Mouse (Mus musculus) embryonic facial prominence, embryonic 15.5 days (tissue): ENCODE measurements around the gene Ppara. TPM values are rescaled to one million over a fixed set of nuclear protein-coding genes. Genes with fewer than 3 reads are reported as not detected.

Source experiments
- ATAC-seq: fragments of 200-750 bp; cut with Nextera tagmentation; 2 replicates; pipeline ENCODE4 v1.8.0; 2017; ENCODE audit warnings: low read depth, moderate TSS enrichment; ENCODE audit not compliant: insufficient number of reproducible peaks, low FRiP score, low TSS enrichment
- H3K27ac ChIP-seq: fragments of 300-500 bp; sonication (generic); replicated peaks from 2 replicates; pipeline ENCODE4 v1.5.1; 2015; ENCODE audit warnings: mild to moderate bottlenecking, inconsistent platforms
- H3K27me3 ChIP-seq: fragments of 300-500 bp; sonication (generic); 2 replicates; pipeline ENCODE4 v1.6.1; 2015; ENCODE audit warnings: inconsistent platforms
- H3K36me3 ChIP-seq: fragments of 300-500 bp; sonication (generic); 2 replicates; pipeline ENCODE4 v1.6.1; 2015; ENCODE audit warnings: mild to moderate bottlenecking, inconsistent platforms
- H3K4me1 ChIP-seq: fragments of 300-500 bp; sonication (generic); 2 replicates; pipeline ENCODE4 v1.6.1; 2015; ENCODE audit warnings: inconsistent platforms
- H3K4me2 ChIP-seq: fragments of 300-500 bp; sonication (generic); replicated peaks from 2 replicates; pipeline ENCODE4 v1.6.1; 2015; ENCODE audit warnings: mild to moderate bottlenecking, inconsistent platforms
- H3K4me3 ChIP-seq: fragments of 300-500 bp; sonication (generic); replicated peaks from 2 replicates; pipeline ENCODE4 v1.5.1; 2015; ENCODE audit warnings: mild to moderate bottlenecking, inconsistent platforms
- H3K9ac ChIP-seq: fragments of 300-500 bp; sonication (generic); 2 replicates; pipeline ENCODE4 v1.6.1; 2015; ENCODE audit warnings: inconsistent platforms
- H3K9me3 ChIP-seq: fragments of 300-500 bp; sonication (generic); replicated peaks from 2 replicates; pipeline ENCODE4 v1.6.1; 2016; ENCODE audit warnings: inconsistent platforms
- WGBS: fragments of 180-500 bp; shearing (Covaris S2); methylation state at CpG from one replicate; pipeline ENCODE4 v1.1.7; 2015; 5-methylcytosine and 5-hydroxymethylcytosine counted together
- polyA plus RNA-seq: library from polyadenylated mRNA; unstranded; fragments of >200 nt; fragmentation: Nextera tagmentation; extraction: Ambion mirVana; gene quantifications from 2 replicates; pipeline ENCODE4 v1.2.1, GENCODE M21; 2015

The Ppara gene
- polyA plus RNA-seq, 1 experiment from 2014 or later = 5.0 TPM

- H3K36me3 ChIP-seq = peaks cover 96% of the 10 kb centered on the region
- no peaks in the 10 kb centered on the region for H3K27me3 ChIP-seq
- H3K9ac ChIP-seq = no peak overlapping the region
- H3K27ac ChIP-seq = no peak overlapping the region
- 86% methylated on average over 14 of the region's 14 CpGs for WGBS
- ATAC-seq = no peak
- no peak overlapping the region for H3K4me3 ChIP-seq
- H3K4me1 ChIP-seq = peaks cover 20% of the 10 kb centered on the region; the same call in 1 of the 2 replicates
- H3K4me2 ChIP-seq = no peak overlapping the region
- H3K9me3 ChIP-seq = no peaks in the 10 kb centered on the region
Observed at GRCm38 (mm10) chr15:85698345-85699034, 36.3 kb upstream of the Ppara start.

- no peak overlapping the region for H3K4me2 ChIP-seq
- WGBS = 83% methylated on average over 5 of the region's 5 CpGs
- H3K27me3 ChIP-seq = no peaks in the 10 kb centered on the region
- H3K4me1 ChIP-seq = peaks cover 20% of the 10 kb centered on the region; the same call in 1 of the 2 replicates
- H3K9me3 ChIP-seq = no peaks in the 10 kb centered on the region
- H3K9ac ChIP-seq = no peak overlapping the region
- H3K4me3 ChIP-seq = no peak overlapping the region
- ATAC-seq = no peak
- no peak overlapping the region for H3K27ac ChIP-seq
- H3K36me3 ChIP-seq = peaks cover 96% of the 10 kb centered on the region
Observed at GRCm38 (mm10) chr15:85699452-85699851, 35.3 kb upstream of the Ppara start.

- Histone ChIP-seq H3K9ac (no peak overlapping the region), H3K4me1 (peaks cover 20% of the 10 kb centered on the region; the same call in 1 of the 2 replicates), H3K36me3 (peaks cover 96% of the 10 kb centered on the region), H3K27me3 (no peaks in the 10 kb centered on the region), H3K4me2 (no peak overlapping the region), H3K9me3 (no peaks in the 10 kb centered on the region), H3K27ac (no peak overlapping the region), H3K4me3 (no peak overlapping the region)
- ATAC-seq = no peak
- WGBS = 93% methylated on average over 13 of the region's 13 CpGs
Observed at GRCm38 (mm10) chr15:85699862-85700501, 34.8 kb upstream of the Ppara start.

GRCm38 (mm10) chr15:85700716-85701115 is 34.1 kb upstream of the Ppara start:
- no peak for ATAC-seq
- H3K9me3 ChIP-seq = no peaks in the 10 kb centered on the region
- no peak overlapping the region for H3K9ac ChIP-seq
- H3K4me1 ChIP-seq = peaks cover 20% of the 10 kb centered on the region; the same call in 1 of the 2 replicates
- 84% methylated on average over 9 of the region's 9 CpGs for WGBS
- peaks cover 96% of the 10 kb centered on the region for H3K36me3 ChIP-seq
- H3K27me3 ChIP-seq = no peaks in the 10 kb centered on the region
- no peak overlapping the region for H3K4me2 ChIP-seq
- H3K27ac ChIP-seq = no peak overlapping the region
- H3K4me3 ChIP-seq = no peak overlapping the region

GRCm38 (mm10) chr15:85701128-85701930 is 33.5 kb upstream of the Ppara start:
- 73% methylated on average over 10 of the region's 10 CpGs for WGBS
- peaks cover 20% of the 10 kb centered on the region; the same call in 1 of the 2 replicates for H3K4me1 ChIP-seq
- no peak overlapping the region; the same call in 1 of the 2 replicates for H3K4me2 ChIP-seq
- no peak overlapping the region for H3K27ac ChIP-seq
- H3K27me3 ChIP-seq = no peaks in the 10 kb centered on the region
- no peak for ATAC-seq
- peaks cover 96% of the 10 kb centered on the region for H3K36me3 ChIP-seq
- H3K9ac ChIP-seq = no peak overlapping the region
- no peak overlapping the region for H3K4me3 ChIP-seq
- no peaks in the 10 kb centered on the region for H3K9me3 ChIP-seq

- Histone ChIP-seq H3K27me3 (no peaks in the 10 kb centered on the region), H3K4me2 (no peak overlapping the region), H3K36me3 (peaks cover 97% of the 10 kb centered on the region), H3K27ac (0 out of 2 replicates have a peak overlapping the region, but pooled peaks have one; percentile 19), H3K9ac (no peak overlapping the region), H3K9me3 (no peaks in the 10 kb centered on the region), H3K4me3 (no peak overlapping the region), H3K4me1 (peaks cover 20% of the 10 kb centered on the region; the same call in 1 of the 2 replicates)
- 86% methylated on average over 13 of the region's 13 CpGs for WGBS
- ATAC-seq = peak; percentile 60
Observed at GRCm38 (mm10) chr15:85702411-85702951, 32.3 kb upstream of the Ppara start.

GRCm38 (mm10) chr15:85703194-85703641 is 31.6 kb upstream of the Ppara start:
- 65% methylated on average over 11 of the region's 11 CpGs for WGBS
- Histone ChIP-seq H3K36me3 (peaks cover 95% of the 10 kb centered on the region), H3K27ac (no peak overlapping the region), H3K4me3 (no peak overlapping the region), H3K9me3 (no peaks in the 10 kb centered on the region), H3K4me2 (no peak overlapping the region), H3K9ac (no peak overlapping the region), H3K4me1 (peaks cover 20% of the 10 kb centered on the region; the same call in 1 of the 2 replicates), H3K27me3 (no peaks in the 10 kb centered on the region)
- no peak for ATAC-seq

GRCm38 (mm10) chr15:85703858-85704257 is 30.9 kb upstream of the Ppara start:
- no peak overlapping the region for H3K27ac ChIP-seq
- peaks cover 21% of the 10 kb centered on the region; the same call in 1 of the 2 replicates for H3K4me1 ChIP-seq
- WGBS = 92% methylated on average over 4 of the region's 4 CpGs
- no peaks in the 10 kb centered on the region for H3K27me3 ChIP-seq
- no peak overlapping the region for H3K4me2 ChIP-seq
- no peak overlapping the region for H3K4me3 ChIP-seq
- H3K9me3 ChIP-seq = no peaks in the 10 kb centered on the region
- peaks cover 88% of the 10 kb centered on the region for H3K36me3 ChIP-seq
- ATAC-seq = no peak
- no peak overlapping the region for H3K9ac ChIP-seq

GRCm38 (mm10) chr15:85704341-85705012 is 30.3 kb upstream of the Ppara start:
- no peak overlapping the region for H3K27ac ChIP-seq
- H3K9me3 ChIP-seq = no peaks in the 10 kb centered on the region
- no peak overlapping the region for H3K9ac ChIP-seq
- no peak for ATAC-seq
- no peak overlapping the region for H3K4me3 ChIP-seq
- H3K4me2 ChIP-seq = no peak overlapping the region
- peaks cover 82% of the 10 kb centered on the region for H3K36me3 ChIP-seq
- WGBS = 85% methylated on average over 8 of the region's 8 CpGs
- H3K27me3 ChIP-seq = no peaks in the 10 kb centered on the region
- peaks cover 26% of the 10 kb centered on the region for H3K4me1 ChIP-seq

GRCm38 (mm10) chr15:85705013-85705528 is 29.7 kb upstream of the Ppara start:
- Histone ChIP-seq H3K9me3 (no peaks in the 10 kb centered on the region), H3K36me3 (peaks cover 76% of the 10 kb centered on the region), H3K4me1 (peaks cover 29% of the 10 kb centered on the region), H3K4me2 (no peak overlapping the region), H3K27ac (0 out of 2 replicates have a peak overlapping the region, but pooled peaks have one; percentile 2), H3K27me3 (no peaks in the 10 kb centered on the region), H3K4me3 (no peak overlapping the region), H3K9ac (no peak overlapping the region)
- ATAC-seq = no peak
- WGBS = 82% methylated on average over 9 of the region's 9 CpGs
